Mouse (Mus musculus) thymus, postnatal 36 days (tissue): ENCODE measurements around the gene Igfbp1.

Experiments used
- DNase-seq, 2 experiments: peaks; one replicate each; pipeline ENCODE4 v3.0.0; 2022; ENCODE audit warnings: mixed read lengths in 2 of 2

The Igfbp1 gene

DNA sequence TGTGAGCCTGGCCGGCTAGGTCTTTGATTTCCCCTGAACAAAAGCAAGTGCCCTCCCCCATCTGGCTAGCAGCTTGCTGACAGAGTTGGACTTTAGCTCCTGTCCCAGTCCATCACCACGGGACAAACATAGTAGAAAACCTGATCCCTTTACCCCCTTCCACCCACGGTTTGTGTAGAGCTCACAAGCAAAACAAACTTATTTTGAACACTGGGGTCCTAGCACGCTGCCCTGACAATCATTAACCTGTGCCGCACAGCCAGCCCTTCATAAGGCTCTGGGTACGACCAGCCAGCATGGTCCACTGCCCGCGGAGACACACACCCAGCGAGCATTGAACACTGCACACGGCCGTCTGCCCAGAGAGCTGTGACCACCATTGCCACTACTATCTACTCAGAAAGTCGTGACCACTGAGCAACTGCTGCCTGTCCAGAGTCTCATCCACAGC lies at the start of gene Igfbp1:
Igfbp1 (plus strand) TSS at position 292 of the 451 bp plus-strand sequence.
- no peak for DNase-seq

DNA sequence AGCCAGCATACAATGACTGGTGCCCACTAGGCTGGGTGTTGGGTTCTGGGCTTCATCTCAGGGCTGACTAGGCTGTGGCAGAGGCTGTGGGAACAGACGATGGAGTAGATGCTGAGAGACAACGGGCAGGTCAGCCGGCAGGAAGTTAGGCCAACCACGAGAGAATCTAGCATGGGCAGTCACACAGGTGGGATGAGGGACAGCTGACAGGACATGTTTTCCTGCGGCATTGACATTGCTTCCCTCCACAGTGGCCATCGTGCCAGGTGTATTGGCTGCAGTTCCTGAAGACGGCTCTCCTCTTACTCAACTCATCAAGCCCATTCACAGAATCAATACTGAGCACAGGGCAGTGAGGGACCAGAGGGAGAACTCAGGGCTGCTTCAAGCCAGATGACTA lies 49.6 kb upstream of the Igfbp1 start:
- DNase-seq, result no peak

DNA sequence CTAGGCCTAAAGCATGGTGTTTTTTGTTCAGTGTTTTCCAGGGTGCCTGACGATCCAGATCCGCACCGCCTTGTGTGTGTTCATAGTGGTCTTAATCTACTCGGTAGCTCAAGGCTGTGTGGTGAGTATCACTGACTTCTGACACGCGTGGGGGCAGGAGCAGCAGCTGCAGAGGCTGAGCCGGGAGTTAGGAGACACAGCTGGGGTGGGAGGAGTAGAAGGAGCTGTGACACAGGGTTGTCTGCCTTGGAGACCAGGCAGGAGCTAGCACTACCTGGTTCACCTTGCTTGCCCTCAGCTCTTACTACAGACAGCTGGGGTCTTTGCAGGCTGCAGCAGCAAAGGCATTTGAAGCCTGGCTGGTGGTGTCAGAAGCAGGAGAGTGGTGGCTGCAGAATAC lies 48.1 kb upstream of the Igfbp1 start:
- DNase-seq, result peak; percentile 33 to 61

DNA sequence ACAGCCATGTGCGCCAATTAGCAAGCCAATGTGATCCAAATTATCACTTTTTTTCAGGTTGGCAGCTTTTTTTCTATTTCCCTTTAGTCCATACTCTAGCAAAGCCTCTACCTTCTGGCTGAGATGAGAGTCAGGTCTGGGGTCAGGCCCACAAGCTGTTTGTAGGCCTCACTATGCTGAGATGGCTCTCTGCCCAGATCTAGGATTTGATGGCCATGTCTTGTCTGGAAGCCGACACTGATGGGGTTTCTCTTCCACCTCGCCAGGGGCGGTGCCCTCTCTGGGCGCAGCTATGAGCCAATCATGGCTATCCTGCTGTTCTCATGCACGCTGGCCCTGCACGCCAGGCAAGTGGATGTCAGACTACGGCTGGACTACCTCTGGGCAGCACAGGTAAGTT lies 47.1 kb upstream of the Igfbp1 start:
- DNase-seq, result no peak

DNA sequence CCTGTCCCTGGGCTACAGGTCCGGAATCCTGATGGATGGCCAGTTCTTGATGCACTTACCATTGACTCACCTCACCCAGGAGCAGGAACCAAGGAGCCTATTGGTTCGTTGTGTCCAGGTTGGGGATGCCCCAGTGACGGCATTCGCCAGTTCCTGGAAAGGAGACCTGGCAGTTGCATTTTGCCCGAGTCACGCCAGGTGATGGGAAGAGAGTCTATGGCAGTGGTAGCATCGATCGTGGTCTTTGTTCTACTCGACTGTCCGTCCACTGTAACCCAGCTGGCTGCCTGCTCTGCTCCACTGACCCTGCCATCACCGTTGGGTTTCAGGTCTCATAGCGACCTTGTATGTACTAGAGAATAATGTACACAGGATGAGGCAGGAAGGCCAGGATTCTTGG lies 45.2 kb upstream of the Igfbp1 start:
- DNase-seq, result no peak

DNA sequence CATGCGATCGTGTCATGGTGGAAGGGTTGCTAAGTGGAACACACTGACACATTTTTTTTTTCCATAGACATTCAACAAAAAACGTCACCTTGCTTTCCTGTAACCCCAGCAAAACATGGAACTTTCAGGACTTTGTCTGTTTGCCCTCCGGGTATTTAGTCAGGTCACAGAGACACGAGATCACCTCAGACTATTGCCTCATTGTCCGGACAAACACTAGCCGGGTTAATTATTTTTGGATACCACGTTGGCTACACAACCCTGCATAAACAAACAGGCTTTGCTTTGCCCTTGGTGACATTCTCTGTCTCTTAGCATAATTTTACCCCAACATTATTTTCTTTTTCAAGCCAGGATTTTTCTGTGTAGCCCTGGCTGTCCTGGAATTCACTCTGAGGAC lies 44.5 kb upstream of the Igfbp1 start:
- no peak for DNase-seq

DNA sequence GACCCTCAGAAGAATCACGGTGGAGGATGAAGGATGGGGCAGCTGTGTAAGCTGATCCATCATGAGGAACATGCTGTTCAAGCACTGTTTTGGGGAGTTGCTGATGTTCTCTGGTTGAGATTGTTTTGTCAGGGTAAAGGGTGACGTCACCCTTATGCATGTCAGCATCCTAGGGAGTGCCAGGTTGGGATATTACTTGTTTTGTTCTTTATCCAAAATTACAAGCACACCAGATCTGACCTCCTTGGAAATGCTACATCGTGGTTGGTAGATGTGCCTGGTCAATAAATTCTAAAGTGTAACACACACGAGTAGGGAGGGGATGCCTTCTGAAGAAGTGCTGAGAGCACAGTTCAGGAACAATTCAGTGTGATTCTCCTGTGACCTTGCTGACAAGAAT lies 41.2 kb upstream of the Igfbp1 start:
- DNase-seq, result no peak

DNA sequence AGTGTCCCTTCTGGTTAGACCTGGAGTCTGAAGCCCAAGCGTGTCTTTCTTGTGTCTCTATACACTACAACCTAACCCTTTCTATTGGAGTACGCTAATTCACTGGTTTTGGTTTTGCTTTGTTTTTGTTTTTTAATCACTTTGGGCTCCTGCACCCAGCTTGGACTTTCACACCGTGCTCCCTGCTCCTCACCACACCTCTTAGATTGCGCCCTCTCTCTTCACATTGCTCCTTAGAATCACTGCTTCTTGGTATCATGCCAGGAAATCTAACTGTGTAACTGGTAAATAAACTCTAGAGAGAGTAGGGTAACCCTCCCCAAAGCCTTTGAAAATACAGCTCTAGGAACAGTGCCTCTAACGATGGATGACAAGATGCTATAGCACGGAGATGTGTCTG lies 39.4 kb upstream of the Igfbp1 start:
- DNase-seq, result no peak

DNA sequence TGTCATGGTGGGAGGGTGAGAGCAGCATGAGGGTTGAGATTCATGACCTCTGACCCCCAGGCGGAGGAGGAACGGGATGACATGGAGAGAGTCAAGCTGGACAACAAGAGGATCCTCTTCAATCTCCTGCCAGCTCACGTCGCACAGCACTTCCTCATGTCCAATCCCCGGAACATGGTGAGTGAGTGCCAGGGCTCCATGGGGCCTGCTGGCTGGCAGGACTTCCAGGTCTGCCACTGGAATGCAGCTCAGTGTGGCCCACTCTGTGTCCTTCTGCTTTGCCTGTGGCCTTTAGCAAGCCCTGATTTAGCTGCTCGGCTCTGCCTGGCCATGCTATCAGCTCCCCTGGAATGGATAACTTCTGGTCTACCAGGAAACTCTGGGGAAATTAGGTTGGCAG lies 37.4 kb upstream of the Igfbp1 start:
- DNase-seq, result no peak

DNA sequence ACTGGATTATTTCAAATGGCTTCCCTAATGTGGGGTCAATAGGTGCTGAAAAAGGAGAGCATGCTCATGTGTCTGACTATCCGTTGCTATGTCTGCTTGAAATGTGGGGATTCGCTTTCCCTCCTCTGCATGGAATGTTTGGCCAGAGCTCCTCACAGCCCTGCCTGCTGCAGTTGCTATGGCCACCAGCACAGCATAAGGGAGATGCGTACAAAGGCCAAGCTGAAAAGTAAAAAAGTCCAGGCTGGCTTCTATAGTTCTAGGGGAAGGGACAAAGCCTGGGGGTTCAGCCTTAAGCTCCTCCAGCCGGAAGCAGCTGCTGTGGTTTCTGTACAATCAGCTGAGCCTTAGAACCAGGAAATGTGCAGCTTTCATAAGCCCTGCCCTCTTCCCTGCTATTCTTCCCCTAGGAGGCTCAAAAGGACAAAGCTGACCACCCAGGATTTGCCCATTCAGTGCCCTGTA lies 36.9 kb upstream of the Igfbp1 start:
- DNase-seq, result peak; percentile 44 to 63

DNA sequence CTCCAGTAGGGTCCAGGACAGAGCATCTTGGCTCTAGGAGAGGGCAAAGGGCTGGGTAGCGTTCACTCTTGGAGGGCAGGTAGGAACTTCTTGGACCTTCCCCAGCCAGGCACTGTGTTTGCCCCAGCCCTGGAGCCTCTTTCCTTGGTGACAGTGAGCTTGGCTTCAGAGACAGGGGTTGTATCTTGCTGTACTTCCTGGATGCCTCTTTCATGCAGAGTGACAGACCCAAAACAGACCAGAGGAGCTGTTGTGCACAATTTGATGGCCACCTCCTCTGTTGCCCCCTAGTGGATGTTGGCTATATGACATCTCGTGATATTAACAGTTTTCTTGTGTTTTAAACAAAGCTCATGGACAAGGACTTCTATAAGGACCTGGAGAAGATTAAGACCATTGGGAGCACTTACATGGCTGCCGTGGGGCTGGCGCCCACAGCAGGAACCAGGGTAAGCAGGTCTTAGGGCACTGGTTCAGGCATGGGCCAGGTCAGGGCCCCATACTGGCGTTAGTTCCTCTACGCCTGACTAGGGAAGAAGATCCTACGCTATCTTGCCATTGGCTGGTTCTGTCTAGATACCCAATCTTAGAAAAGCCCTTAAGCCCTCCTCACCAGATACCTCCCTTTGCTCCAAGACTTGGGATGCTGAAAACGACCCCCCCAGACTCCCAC lies 35.9 kb upstream of the Igfbp1 start:
- peak; percentile 16 to 50 for DNase-seq

DNA sequence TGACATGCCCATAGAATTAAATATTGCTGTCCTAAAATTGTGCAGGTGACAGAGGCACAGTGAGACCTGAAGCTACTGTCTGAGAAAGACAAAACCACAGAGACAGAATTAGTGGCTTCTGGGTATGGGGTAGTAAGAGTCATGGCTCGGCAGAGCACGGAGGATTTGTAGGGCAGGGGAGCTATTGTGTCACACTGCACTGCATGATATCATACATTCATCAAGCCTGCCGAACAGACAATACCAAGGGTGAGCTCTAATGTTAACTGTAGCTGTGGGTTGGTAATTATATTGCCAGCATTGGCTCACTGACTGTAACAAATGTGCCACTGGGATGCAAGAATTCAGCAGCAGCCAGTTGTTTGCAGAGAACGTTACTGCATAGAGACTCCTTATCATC lies 33.2 kb upstream of the Igfbp1 start:
- DNase-seq, result no peak

DNA sequence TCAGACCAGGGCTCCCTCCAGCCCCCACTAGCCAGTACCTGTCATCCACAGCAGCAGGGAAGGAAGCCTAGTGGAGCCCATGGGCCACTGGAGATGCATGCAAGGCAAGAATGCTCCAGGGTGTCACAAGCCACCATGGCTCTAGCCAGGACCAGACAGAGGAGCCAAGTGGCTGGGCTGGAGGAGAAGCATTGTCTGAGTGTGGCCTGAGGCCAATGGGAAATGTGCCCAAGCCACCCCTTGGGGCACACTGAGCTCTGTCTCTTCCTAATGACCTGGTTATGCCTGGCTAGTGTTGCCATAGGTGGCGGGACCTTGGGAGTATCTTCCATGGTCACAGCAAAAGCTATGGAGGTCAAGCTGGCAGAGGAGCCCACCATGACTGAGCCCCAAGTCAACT lies 27.9 kb upstream of the Igfbp1 start:
- no peak for DNase-seq

DNA sequence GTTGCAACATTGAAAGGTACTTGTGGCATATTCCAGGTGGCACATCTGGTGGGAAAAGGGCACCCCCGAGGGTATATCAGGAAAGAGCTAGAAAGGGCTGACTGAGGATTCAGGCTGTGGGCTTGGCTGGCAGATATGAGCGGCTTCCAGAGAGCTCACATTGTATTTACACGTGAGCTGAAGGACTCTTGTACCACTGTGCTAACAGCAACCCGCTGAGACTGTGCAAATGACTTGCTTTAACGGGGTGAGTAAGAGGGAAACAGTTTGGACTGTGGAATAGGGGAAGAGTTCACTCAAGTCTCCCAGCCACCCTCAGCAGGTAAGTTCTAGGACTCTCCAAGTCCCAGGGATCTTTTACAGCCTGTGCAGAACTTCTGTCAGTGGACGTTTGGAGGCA lies 23.9 kb upstream of the Igfbp1 start:
- no peak for DNase-seq

DNA sequence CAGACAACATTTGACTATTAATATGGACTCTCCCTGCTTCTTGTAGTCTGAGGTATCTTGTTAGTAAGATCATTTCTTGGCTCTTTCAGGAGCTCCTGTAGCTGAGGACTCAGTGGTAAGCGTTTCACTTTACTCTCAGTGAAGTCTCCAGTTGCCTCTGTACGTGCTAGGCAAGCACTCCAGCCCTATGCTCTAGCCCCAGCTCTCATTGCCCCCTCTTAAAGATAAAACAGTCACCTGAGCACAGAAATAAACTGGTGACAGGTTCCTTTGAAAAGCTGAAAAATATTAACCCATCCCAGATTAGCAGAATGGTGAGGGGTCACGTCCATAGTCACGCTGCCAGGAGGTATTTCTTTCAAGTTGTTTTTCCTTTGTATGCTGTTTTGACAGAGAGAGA lies 18.9 kb upstream of the Igfbp1 start:
- DNase-seq, result no peak

DNA sequence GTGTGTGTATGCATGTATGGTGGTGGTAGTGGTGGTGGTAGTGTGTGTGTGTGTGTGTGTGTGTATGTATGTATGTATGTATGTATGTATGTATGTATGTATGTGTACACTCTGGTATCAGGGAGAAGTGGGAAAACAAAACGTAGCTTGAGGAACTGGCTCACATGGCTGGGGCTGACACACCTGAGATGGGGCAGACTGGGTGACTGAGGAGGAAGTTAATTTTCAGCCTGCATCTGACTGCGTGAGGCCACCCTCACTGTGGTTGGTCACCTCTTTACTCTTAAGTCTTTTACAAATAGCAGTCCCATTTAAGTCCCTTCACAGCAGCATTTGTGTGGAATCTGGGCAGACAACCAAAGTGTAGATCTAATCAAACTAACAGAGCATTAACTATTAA lies 18.3 kb upstream of the Igfbp1 start:
- no peak for DNase-seq

DNA sequence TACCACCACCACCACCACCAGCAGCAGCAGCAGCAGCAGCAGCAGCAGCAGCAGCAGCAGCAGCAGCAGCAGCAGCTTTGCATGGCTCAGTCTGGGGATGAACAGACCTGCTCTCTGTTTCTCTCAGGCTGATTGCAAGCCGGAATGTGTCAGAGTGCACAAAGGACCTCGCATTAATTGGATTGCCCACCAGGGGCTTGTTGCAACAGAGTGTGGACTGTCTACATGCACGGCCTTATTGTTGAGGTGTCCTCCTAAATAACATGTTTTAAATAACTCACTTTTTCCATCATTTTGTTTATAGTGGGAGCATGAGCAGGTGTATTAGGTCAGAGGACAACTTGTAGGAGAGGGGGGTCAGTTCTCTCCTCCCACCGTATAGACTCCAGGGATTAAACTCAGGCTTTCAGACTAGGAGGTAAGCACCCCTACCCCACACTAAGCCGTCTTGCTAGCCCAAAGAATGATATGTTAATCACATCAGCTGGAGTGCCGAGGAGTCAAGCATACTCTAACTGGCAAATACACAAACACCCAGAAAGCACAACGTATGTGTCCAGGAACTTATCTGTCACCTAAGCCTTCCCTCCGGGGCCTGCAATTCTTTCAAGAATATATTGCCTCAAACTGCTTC lies 15.1 kb upstream of the Igfbp1 start:
- DNase-seq, result no peak

DNA sequence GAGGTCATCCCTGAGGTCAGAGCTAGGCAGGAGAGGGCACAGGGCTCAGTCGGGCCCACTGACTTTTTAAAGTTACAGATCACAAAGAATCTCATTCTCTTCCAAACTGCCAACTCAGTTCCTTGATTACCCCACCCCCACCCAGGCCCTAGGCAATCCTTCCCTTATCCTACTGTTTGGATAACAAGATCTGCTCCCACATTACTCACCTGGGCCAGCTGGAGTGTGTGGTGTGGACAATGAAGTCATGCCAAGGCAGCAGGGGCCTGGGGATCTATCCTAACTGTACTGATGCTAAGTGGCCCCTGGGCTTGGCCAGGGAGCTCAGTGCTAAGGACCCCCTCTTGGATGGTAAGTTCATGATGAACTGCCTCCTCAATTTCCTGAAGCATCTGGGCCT lies 13.2 kb upstream of the Igfbp1 start:
- DNase-seq, result no peak

DNA sequence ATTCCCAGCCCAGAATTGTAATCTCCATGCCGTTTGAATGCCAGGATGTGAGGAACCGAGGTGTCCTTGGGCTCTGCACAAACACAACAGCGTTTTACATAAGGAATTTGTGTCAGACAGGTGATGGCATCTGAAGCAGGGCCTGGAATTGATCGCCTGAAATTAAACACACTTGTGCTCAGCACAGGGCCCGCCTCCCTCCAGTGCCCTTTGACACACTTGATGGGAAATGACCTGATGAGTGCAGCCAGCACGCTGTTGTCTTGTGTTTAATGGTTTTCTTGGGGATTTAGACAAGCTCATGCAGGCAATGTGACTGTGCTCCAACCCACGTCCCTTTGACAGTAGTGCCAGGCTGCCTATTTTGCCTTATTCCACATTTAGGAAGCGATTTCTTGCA lies 10.1 kb upstream of the Igfbp1 start:
- no peak for DNase-seq

DNA sequence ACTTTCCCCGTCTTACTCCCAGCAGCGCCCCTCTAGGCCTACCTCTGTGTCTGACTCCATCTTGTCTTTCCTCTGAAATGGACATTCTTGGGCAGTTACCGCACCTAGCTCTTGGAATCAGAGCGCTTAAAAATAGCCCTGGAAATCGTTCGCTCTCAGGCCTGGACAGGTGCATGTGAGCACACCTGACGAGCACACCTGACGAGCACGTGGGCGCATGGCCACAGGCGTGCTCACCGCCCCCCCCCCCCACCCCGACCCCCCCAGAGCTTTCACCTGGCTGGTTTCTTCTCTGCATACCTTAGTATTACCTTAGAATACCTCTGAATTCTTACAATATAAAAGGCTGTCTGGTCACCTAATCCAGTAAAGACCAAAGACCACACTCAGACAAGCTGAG lies 9.1 kb upstream of the Igfbp1 start, which contains the start of gene Gm11985:
Gm11985 (minus strand) TSS at position 101 of the 400 bp plus-strand sequence.
- no peak for DNase-seq

DNA sequence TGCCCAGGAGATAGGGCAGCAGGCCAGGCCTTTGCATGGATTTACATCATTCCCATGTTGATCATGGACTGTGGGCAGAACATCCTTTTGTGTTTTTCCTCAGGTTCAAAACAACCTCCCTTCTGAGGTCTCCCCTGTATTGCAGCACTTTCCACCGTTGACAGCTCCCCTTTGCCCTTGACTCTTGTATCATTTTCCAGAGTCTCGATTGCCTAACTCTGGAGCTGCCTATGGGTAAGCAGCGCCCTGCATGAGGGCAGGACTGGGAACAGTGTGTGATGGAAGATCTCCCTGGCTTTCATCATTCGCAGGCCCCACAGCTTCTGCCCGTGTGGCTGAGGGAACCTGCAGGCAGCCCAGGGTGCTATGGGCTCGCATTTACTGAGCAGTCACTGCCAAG lies 4.9 kb upstream of the Igfbp1 start:
- no peak for DNase-seq

DNA sequence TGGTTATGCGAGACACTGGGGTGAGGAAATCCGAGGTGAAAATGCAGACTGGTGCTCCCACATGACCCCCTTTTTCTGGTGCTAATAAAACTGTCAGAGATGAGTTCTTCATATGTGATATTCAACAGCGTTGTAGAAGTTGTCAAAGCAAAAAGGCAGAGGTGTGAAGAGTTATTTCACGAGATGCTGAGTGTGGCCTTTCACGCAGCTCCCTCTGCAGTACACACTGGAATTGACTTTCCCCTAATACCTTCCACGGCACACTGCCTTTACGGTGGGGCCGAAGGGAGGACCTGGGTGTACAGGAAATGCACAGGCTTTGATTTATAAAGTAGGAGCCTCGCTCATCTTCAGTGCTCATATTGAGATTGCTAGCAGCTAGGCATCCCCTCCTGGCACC lies 4.4 kb upstream of the Igfbp1 start:
- DNase-seq, result no peak

DNA sequence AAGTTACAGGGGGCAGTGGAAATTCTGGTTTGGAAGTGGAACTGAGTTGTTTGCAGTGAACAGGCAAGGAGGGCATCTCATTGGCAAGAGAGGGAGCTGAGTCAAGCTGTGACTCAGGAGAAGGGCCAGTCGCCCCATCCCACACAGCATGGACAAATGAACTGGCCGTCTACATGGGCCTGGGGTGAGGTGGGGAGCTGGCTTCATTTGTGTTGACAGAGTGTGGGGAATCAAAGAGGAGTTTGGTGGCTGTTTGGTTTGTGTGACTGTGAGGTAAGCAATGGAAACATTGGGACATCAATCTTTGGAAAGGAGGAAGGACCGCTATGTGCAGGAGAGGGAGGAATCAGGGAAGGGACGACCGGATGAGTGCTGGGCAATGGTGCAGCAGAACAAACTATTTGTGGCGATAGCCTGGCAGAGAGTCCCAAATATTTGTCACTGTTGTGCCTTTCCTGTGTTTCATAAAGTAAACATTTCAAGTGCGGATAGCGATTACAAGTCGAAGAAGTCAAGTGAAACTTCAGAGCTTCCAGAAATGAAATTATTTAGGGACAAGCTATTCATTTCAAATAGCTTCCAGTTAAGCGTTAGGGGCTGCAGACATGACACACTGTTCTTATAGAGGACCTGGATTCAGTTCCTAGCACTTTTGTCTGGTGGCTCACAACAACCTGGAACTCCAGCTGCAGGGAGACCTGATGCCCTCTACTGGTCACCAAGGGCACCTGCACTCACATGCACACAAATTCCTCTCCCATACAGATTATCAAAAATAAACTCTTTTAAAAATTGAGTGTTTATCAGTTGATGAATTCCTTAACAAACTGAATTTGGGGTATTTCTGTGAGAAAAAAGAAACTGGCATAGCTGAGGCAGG lies 2.9 kb upstream of the Igfbp1 start:
- DNase-seq, result no peak

DNA sequence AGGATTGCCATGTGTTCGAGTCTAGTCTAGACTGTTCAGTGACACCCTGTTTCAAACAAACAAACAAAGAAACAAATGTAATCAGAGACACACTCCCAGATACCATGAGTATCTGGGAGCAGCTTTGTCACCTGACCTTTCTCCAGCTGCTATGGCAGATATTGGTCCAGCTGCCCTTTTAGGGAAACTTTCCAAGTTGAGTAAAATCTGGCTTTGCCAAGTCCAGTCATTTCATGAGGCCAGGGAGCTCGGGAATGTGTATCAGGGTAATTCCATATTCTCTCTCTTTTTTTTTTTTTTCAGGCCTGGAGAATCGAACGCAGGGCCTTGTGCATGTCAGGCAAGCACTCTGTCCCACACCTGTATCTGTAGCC lies 2.3 kb upstream of the Igfbp1 start:
- no peak for DNase-seq
